Comparison of ENCODE assay signal across 6 mouse cellular contexts in the genomic region with DNA sequence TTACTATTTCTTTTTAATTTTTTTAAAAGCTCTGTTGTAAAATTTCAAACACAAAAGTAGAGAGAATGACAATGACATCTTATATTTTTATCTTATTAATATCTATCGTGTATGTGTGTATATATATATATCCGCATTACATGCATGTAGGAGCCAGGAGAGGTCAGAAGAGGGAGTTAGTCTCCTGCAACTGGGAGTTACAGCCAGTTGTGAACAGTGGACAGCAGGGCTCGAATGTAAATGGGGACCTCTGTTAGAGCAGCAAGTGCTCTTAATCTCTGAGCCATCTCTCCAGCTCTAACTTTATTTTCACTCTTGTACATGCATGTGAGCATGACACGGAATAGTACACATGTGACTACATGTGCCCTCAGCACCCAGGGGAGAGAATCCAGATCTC.
"Had no signal": no experiment of that assay in that cellular context is flagged by ENCODE, and none has a peak within 500 bp of the region (broad histone marks: within the 10 kb centered on the region; RNA-seq: fewer than 3 reads in every experiment).

No protein-coding gene starts in this region.

- H3K4me1 ChIP-seq: neural tube, embryonic 12.5 days had no signal

- ATAC-seq: midbrain, embryonic 15.5 days had no signal

- DNase-seq: kidney, postnatal 14 days; thymus, postnatal 4 days had no signal

- H3K9me3 ChIP-seq: limb, embryonic 10.5 days; lung, embryonic 15.5 days; midbrain, embryonic 15.5 days; neural tube, embryonic 12.5 days had no signal

- H3K4me3 ChIP-seq: neural tube, embryonic 12.5 days had no signal

- H3K27me3 ChIP-seq: lung, embryonic 15.5 days; midbrain, embryonic 15.5 days; neural tube, embryonic 12.5 days had no signal

- H3K36me3 ChIP-seq: limb, embryonic 10.5 days; lung, embryonic 15.5 days; midbrain, embryonic 15.5 days; neural tube, embryonic 12.5 days had no signal
